Mouse (Mus musculus) CD4-positive, CD25-positive, alpha-beta regulatory T cell, adult 9 weeks (primary cell): ENCODE data around the gene 1700013F07Rik. TPM values are rescaled to one million over a fixed set of nuclear protein-coding genes. Genes with fewer than 3 reads are reported as not detected.

Source experiments
- polyA plus RNA-seq: library from polyadenylated mRNA; unstranded; fragments of 100-300 nt; shearing (Covaris generic); gene quantifications from one replicate; pipeline ENCODE4 v1.2.1, GENCODE M21; 2017

1700013F07Rik gene
- not detected for polyA plus RNA-seq

GRCm38 (mm10) chr3:108533951-108534350 is at the start of gene 1700013F07Rik:
1700013F07Rik (plus strand) TSS chr3:108534150.

GRCm38 (mm10) chr3:108536517-108537260 is 2.7 kb downstream of the 1700013F07Rik start, which contains the start of gene 5330417C22Rik:
5330417C22Rik (minus strand) TSS chr3:108536536.

GRCm38 (mm10) chr3:108562133-108562730 is 28.3 kb downstream of the 1700013F07Rik start, which contains the start of gene Tmem167b:
Tmem167b (minus strand) TSS chr3:108562466.

GRCm38 (mm10) chr3:108571443-108572294 is 37.7 kb downstream of the 1700013F07Rik start, which contains the start of gene Taf13:
Taf13 (plus strand) TSS chr3:108571698.

GRCm38 (mm10) chr3:108590786-108591529 is 57.0 kb downstream of the 1700013F07Rik start, which contains the start of gene Wdr47:
Wdr47 (plus strand) TSS chr3:108591279.

Other genes starting within 250 kb of the 1700013F07Rik start
- not detected for gene Mybphl, start 169.2 kb upstream of the 1700013F07Rik start, polyA plus RNA-seq
- gene Psrc1, start 150.3 kb upstream of the 1700013F07Rik start, polyA plus RNA-seq = 2.6 TPM
- 0.63 TPM for gene Celsr2, start 118.6 kb upstream of the 1700013F07Rik start, polyA plus RNA-seq
- 193 TPM for gene Sars, start 88.9 kb upstream of the 1700013F07Rik start, polyA plus RNA-seq
- gene 5330417C22Rik, start 2.4 kb downstream of the 1700013F07Rik start, polyA plus RNA-seq = 1.0 TPM
- 39.7 TPM for gene Tmem167b, start 28.3 kb downstream of the 1700013F07Rik start, polyA plus RNA-seq
- 32.7 TPM for gene Taf13, start 37.5 kb downstream of the 1700013F07Rik start, polyA plus RNA-seq
- 9.6 TPM for gene Wdr47, start 57.1 kb downstream of the 1700013F07Rik start, polyA plus RNA-seq
- gene Clcc1, start 119.8 kb downstream of the 1700013F07Rik start, polyA plus RNA-seq = 73.7 TPM
- 3.2 TPM for gene Gpsm2, start 188.2 kb downstream of the 1700013F07Rik start, polyA plus RNA-seq
- not detected for gene Aknad1, start 205.5 kb downstream of the 1700013F07Rik start, polyA plus RNA-seq